Mouse (Mus musculus) stomach, embryonic 16.5 days (tissue): ENCODE results near the gene Hexim1. TPM values are rescaled to one million over a fixed set of nuclear protein-coding genes. Genes with fewer than 3 reads are reported as not detected.

Experiments
- ATAC-seq: fragments of 200-750 bp; cut with Nextera tagmentation; 2 replicates; pipeline ENCODE4 v1.8.0; 2017; ENCODE audit warnings: moderate number of reproducible peaks, moderate TSS enrichment; ENCODE audit not compliant: insufficient read depth, low FRiP score
- H3K27ac ChIP-seq: fragments of 300-500 bp; sonication (generic); 2 replicates; pipeline ENCODE4 v1.5.1; 2014; ENCODE audit warnings: low read length
- H3K27me3 ChIP-seq: fragments of 300-500 bp; sonication (generic); 2 replicates; pipeline ENCODE4 v1.6.1; 2014; ENCODE audit warnings: low read length, control low read depth, mixed read lengths; ENCODE audit not compliant: control insufficient read depth, insufficient read depth
- H3K36me3 ChIP-seq: fragments of 300-500 bp; sonication (generic); 2 replicates; pipeline ENCODE4 v1.6.1; 2014; ENCODE audit warnings: low read length; ENCODE audit not compliant: control insufficient read depth, insufficient read depth
- H3K4me1 ChIP-seq: fragments of 300-500 bp; sonication (generic); 2 replicates; pipeline ENCODE4 v1.6.1; 2014; ENCODE audit warnings: low read length, control low read depth, mixed read lengths; ENCODE audit not compliant: control insufficient read depth, insufficient read depth
- H3K4me2 ChIP-seq: fragments of 300-500 bp; sonication (generic); 2 replicates; pipeline ENCODE4 v1.6.1; 2014; ENCODE audit warnings: low read depth, low read length, mixed read lengths
- H3K4me3 ChIP-seq: fragments of 300-500 bp; sonication (generic); replicated peaks from 2 replicates; pipeline ENCODE4 v1.5.1; 2014; ENCODE audit warnings: mild to moderate bottlenecking, low read length
- H3K9ac ChIP-seq: fragments of 300-500 bp; sonication (generic); 2 replicates; pipeline ENCODE4 v1.6.1; 2014; ENCODE audit warnings: low read length
- H3K9me3 ChIP-seq: fragments of 300-500 bp; sonication (generic); replicated peaks from 2 replicates; pipeline ENCODE4 v1.6.1; 2016; ENCODE audit warnings: low read length, control low read depth; ENCODE audit not compliant: control insufficient read depth
- WGBS: fragments of 180-500 bp; shearing (Covaris S2); extraction: QIAGEN DNeasy Blood & Tissue Kit; methylation state at CpG from one replicate; pipeline ENCODE4 v1.1.7; 2014; 5-methylcytosine and 5-hydroxymethylcytosine counted together
- polyA plus RNA-seq: library from polyadenylated mRNA; unstranded; fragments of >200 nt; fragmentation: Nextera tagmentation; extraction: Ambion mirVana; gene quantifications from 2 replicates; pipeline ENCODE4 v1.2.1, GENCODE M21; 2015

The Hexim1 gene
- polyA plus RNA-seq, 1 experiment from 2014 or later, result 5.7 TPM

- no peak overlapping the region for H3K27ac ChIP-seq
Measured at GRCm38 (mm10) chr11:103074796-103075323, 41.2 kb upstream of the Hexim1 start.

GRCm38 (mm10) chr11:103076010-103076409, 40.0 kb upstream of the Hexim1 start:
- WGBS, result 83% methylated on average over 7 of the region's 7 CpGs

More at GRCm38 (mm10) chr11:103074796-103075323, 41.2 kb upstream of the Hexim1 start:
- Histone ChIP-seq H3K9ac (no peak overlapping the region), H3K4me3 (no peak overlapping the region), H3K9me3 (no peaks in the 10 kb centered on the region), H3K4me2 (no peak overlapping the region), H3K4me1 (no peaks in the 10 kb centered on the region), H3K27me3 (peaks cover 5% of the 10 kb centered on the region; the same call in 1 of the 2 replicates), H3K36me3 (no peaks in the 10 kb centered on the region)
- ATAC-seq, result no peak
- WGBS, result 27% methylated on average over 10 of the region's 10 CpGs

GRCm38 (mm10) chr11:103076581-103076980, 39.5 kb upstream of the Hexim1 start:
- H3K4me1 ChIP-seq, result peaks cover 6% of the 10 kb centered on the region
- no peak for ATAC-seq
- no peaks in the 10 kb centered on the region for H3K36me3 ChIP-seq
- peaks cover 19% of the 10 kb centered on the region for H3K27me3 ChIP-seq
- no peak overlapping the region for H3K27ac ChIP-seq
- no peak overlapping the region for H3K4me2 ChIP-seq
- H3K9ac ChIP-seq, result no peak overlapping the region
- H3K9me3 ChIP-seq, result no peaks in the 10 kb centered on the region
- H3K4me3 ChIP-seq, result no peak overlapping the region
- WGBS, result 77% methylated on average over 8 of the region's 8 CpGs

More at GRCm38 (mm10) chr11:103076010-103076409, 40.0 kb upstream of the Hexim1 start:
- no peak overlapping the region for H3K9ac ChIP-seq
- H3K4me2 ChIP-seq, result no peak overlapping the region
- no peaks in the 10 kb centered on the region for H3K9me3 ChIP-seq
- no peak for ATAC-seq
- no peak overlapping the region for H3K4me3 ChIP-seq
- H3K36me3 ChIP-seq, result no peaks in the 10 kb centered on the region
- no peak overlapping the region for H3K27ac ChIP-seq
- H3K4me1 ChIP-seq, result peaks cover 6% of the 10 kb centered on the region
- peaks cover 14% of the 10 kb centered on the region for H3K27me3 ChIP-seq

DNA sequence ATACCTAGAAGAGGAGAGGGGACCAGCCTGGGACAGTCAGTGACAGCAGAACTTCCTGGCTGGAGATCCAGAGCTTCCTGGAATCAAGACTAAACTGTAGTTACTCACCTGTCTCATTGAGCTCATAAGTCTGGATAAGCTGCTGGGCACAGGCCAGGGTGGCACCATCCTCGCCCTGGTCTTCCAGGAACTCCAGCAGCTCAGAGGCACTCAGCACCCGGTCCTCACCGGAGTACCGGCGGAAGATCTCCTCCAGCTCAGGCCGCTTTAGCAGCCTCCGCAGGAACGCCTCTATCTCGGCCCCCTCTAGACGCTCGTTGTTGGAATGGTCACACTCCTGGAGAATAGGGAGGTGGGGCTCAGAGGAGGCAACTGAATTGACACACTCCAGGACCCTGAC, 37.9 kb upstream of the Hexim1 start:
- Histone ChIP-seq H3K4me1 (peaks cover 6% of the 10 kb centered on the region), H3K36me3 (no peaks in the 10 kb centered on the region), H3K9me3 (no peaks in the 10 kb centered on the region), H3K27ac (no peak overlapping the region), H3K9ac (no peak overlapping the region), H3K4me3 (no peak overlapping the region), H3K27me3 (peaks cover 20% of the 10 kb centered on the region), H3K4me2 (no peak overlapping the region)
- no peak for ATAC-seq
- WGBS, result 75% methylated on average over 11 of the region's 11 CpGs

GRCm38 (mm10) chr11:103080323-103081091, 35.5 kb upstream of the Hexim1 start:
- Histone ChIP-seq H3K27me3 (peaks cover 20% of the 10 kb centered on the region), H3K9me3 (no peaks in the 10 kb centered on the region), H3K9ac (peak overlapping the region; percentile 57), H3K36me3 (no peaks in the 10 kb centered on the region), H3K4me3 (peak overlapping the region; percentile 36), H3K27ac (no peak overlapping the region), H3K4me1 (peaks cover 6% of the 10 kb centered on the region), H3K4me2 (peak overlapping the region; percentile 41)
- peak; percentile 48; the same call in 1 of the 2 replicates for ATAC-seq
- 7% methylated on average over 43 of the region's 43 CpGs for WGBS

DNA sequence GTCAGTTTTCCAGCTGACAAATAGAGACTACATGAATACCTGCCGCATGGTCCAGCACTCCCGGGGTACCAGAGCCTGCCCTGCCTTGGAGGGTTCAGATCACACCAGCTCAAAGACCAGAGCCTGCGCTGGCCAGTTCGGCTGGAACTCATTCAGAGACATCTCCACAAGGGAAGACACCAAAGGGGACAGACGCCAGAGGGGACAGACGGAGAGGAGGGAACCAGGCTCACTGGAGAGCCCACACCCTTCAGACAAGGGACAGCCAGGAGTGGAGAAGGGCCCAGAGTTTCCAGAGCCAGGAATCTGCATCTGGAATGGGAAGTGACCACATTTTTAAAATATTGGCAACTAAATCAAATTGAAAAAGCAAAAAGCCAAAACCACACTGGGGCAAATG, 34.4 kb upstream of the Hexim1 start:
- H3K9ac ChIP-seq, result no peak overlapping the region
- H3K9me3 ChIP-seq, result no peaks in the 10 kb centered on the region
- H3K27me3 ChIP-seq, result peaks cover 20% of the 10 kb centered on the region
- H3K4me2 ChIP-seq, result no peak overlapping the region
- H3K4me3 ChIP-seq, result no peak overlapping the region
- H3K27ac ChIP-seq, result no peak overlapping the region
- no peak for ATAC-seq
- peaks cover 6% of the 10 kb centered on the region for H3K4me1 ChIP-seq
- no peaks in the 10 kb centered on the region for H3K36me3 ChIP-seq
- 68% methylated on average over 6 of the region's 6 CpGs for WGBS

DNA sequence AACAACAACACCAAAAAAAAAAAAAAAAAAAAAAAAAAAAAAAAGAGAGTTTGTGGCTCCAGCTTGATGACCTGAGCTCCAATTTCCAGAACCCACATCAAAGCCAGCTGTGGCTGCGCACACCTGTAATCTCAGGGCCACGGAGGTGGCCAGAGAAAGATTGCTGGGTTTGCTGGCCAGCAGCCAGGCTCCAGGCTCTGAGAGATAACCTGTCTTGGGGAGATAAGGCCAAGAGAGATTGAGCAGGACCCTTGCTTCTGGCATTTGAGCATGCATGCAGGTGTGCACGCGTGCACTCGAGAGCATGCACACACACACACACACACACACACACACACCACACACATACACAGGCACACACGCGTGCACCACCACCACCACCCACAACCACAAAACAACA, 22.7 kb upstream of the Hexim1 start:
- no peaks in the 10 kb centered on the region for H3K36me3 ChIP-seq
- no peak overlapping the region for H3K9ac ChIP-seq
- ATAC-seq, result no peak
- no peak overlapping the region for H3K4me2 ChIP-seq
- no peaks in the 10 kb centered on the region for H3K27me3 ChIP-seq
- H3K9me3 ChIP-seq, result no peaks in the 10 kb centered on the region
- WGBS, result 87% methylated on average over 7 of the region's 7 CpGs
- H3K27ac ChIP-seq, result peak overlapping the region; percentile 42; the same call in 1 of the 2 replicates
- no peak overlapping the region for H3K4me3 ChIP-seq
- peaks cover 24% of the 10 kb centered on the region for H3K4me1 ChIP-seq

DNA sequence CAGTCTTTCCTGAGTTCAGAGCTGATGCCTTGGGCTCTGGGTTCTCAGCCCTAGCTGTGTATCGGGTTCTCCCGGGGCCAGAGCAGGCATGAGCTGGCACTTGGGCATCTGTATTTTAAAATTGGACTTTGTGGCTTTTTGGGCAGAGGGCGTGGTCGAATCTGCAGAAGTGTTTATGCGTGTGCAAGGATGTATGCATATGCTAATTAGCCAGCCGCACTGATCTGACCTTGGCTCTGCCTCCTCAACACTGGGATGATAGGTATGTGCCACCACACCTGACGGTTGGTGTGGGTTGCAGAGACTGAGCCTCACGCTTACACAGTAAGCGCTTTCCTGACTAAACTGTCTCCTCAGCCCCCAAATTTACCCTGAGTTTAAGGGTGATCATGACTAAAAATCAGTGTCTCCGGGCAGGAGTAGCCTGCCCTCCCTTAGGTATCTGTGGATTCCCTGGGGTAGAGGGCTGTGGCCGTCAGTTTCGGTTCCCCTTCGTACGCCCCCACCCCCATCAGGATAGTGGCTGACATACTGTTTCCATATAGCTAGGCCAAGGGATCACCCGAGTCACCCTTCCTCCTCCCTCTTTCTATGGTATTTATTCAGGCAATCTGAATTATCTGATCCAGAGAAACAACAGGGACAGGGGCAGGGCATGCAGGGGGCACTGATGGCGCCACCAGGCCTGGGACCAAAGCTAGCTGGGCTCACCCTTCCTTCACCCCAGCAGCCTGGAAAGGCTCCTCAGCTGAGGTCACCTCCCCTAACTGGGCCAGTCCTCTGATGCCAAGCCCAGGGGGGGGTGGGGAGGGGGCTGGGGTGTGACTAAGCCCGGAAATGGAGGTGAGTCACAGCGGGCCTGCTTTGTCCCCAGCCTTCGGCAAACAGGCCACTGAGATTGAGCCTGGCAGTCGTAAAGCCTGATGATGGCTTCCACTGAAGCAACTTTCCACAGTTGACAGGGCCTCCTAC, 21.9 kb upstream of the Hexim1 start:
- no peak overlapping the region for H3K9ac ChIP-seq
- H3K4me2 ChIP-seq, result no peak overlapping the region
- H3K9me3 ChIP-seq, result no peaks in the 10 kb centered on the region
- peak; percentile 82 for ATAC-seq
- no peak overlapping the region for H3K4me3 ChIP-seq
- H3K27me3 ChIP-seq, result no peaks in the 10 kb centered on the region
- 61% methylated on average over 20 of the region's 20 CpGs for WGBS
- H3K36me3 ChIP-seq, result no peaks in the 10 kb centered on the region
- H3K27ac ChIP-seq, result peak overlapping the region; percentile 88
- H3K4me1 ChIP-seq, result peaks cover 30% of the 10 kb centered on the region
